Mouse (Mus musculus) erythroblast, embryonic 14.5 days (primary cell): ENCODE data around the gene Fam117a.

Experiments used
- GATA1 ChIP-seq: IDR thresholded peaks from 2 replicates; pipeline ENCODE4 v1.6.1; 2012; ENCODE audit warnings: low read length, inconsistent platforms, mixed read lengths
- TAL1 ChIP-seq: IDR thresholded peaks from 3 replicates; pipeline ENCODE4 v1.6.1; 2012; ENCODE audit warnings: low read length, inconsistent platforms, mixed read lengths

DNA sequence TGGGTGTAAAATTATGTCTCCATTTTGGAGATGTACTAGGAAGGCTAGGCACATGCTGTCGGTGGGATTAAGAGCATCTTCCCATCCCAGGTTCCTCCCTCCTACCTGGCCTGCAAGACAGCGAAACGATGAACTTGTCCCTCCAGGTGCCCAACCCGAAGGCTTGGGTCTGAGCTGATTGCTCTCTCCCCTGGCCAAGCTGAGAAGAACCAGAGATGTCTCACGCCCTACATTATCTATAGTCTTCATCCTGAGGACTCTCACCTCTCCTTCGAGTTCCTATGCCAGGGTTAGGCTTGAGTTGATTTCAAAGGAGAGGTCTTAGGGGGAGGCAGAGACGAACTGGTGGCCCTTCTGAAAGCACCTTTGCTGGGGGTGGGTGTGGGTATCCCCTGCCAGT is 19.2 kb downstream of the Fam117a start:
- TF ChIP-seq GATA1 (no peak), TAL1 (no peak)
